Mouse (Mus musculus) erythroblast, embryonic 14.5 days (primary cell): Measurements from ENCODE around the gene Lsp1. TPM values are rescaled to one million over a fixed set of nuclear protein-coding genes. Genes with fewer than 3 reads are reported as not detected.

Source experiments
- H3K27me3 ChIP-seq: 2 replicates; pipeline ENCODE4 v1.6.1; 2012; ENCODE audit warnings: inconsistent platforms; ENCODE audit not compliant: control insufficient read depth
- H3K36me3 ChIP-seq: 2 replicates; pipeline ENCODE4 v1.6.1; 2012; ENCODE audit warnings: mild to moderate bottlenecking, inconsistent platforms; ENCODE audit not compliant: control insufficient read depth
- H3K4me1 ChIP-seq: 2 replicates; pipeline ENCODE4 v1.6.1; 2012; ENCODE audit warnings: inconsistent platforms; ENCODE audit not compliant: control insufficient read depth
- H3K4me3 ChIP-seq: replicated peaks from 2 replicates; pipeline ENCODE3; 2012; ENCODE audit warnings: moderate library complexity, mild to moderate bottlenecking, inconsistent platforms
- H3K9me3 ChIP-seq: 2 replicates; pipeline ENCODE4 v1.6.1; 2012; ENCODE audit warnings: low read length, inconsistent platforms, mixed read lengths; ENCODE audit not compliant: control insufficient read depth
- GATA1 ChIP-seq: IDR thresholded peaks from 2 replicates; pipeline ENCODE4 v1.6.1; 2012; ENCODE audit warnings: low read length, inconsistent platforms, mixed read lengths
- TAL1 ChIP-seq: IDR thresholded peaks from 3 replicates; pipeline ENCODE4 v1.6.1; 2012; ENCODE audit warnings: low read length, inconsistent platforms, mixed read lengths
- polyA plus RNA-seq: library from polyadenylated mRNA; stranded (reverse); fragments of >175 nt; gene quantifications from 2 replicates; pipeline ENCODE4 v1.2.3, GENCODE M21; 2012

Gene Lsp1
- polyA plus RNA-seq, 1 experiment, result 0.05 TPM

- Histone ChIP-seq H3K36me3 (no peaks in the 10 kb centered on the region), H3K27me3 (peaks cover 5% of the 10 kb centered on the region; the same call in 1 of the 2 replicates), H3K4me1 (no peaks in the 10 kb centered on the region), H3K9me3 (no peaks in the 10 kb centered on the region), H3K4me3 (no peak overlapping the region)
- TF ChIP-seq GATA1, result no peak
- no peak for TF ChIP-seq TAL1
Measured at GRCm38 (mm10) chr7:142457227-142457811, 3.3 kb upstream of the Lsp1 start.

DNA sequence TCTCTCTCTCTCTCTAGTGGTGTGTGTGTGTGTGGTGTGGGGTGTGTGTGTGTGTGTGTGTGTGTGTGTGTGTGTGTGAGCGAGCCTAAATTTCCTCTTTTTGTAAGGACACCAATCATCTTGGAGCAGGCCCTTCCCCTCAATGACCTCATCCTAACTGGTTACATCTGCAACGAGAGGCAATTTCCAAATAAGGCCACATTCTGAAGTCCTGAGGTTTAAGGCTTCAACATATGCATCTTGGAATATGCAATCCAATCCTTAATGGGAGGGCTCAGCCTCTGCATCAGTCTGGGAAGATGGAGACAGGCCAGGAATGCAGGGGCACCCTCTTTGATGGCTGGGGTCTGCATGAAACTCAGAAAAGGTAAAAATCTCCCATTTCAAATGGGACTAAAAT lies 2.6 kb upstream of the Lsp1 start:
- no peak for TF ChIP-seq TAL1
- TF ChIP-seq GATA1, result no peak
- Histone ChIP-seq H3K27me3 (peaks cover 5% of the 10 kb centered on the region; the same call in 1 of the 2 replicates), H3K4me1 (no peaks in the 10 kb centered on the region), H3K36me3 (no peaks in the 10 kb centered on the region), H3K4me3 (no peak overlapping the region), H3K9me3 (no peaks in the 10 kb centered on the region)

DNA sequence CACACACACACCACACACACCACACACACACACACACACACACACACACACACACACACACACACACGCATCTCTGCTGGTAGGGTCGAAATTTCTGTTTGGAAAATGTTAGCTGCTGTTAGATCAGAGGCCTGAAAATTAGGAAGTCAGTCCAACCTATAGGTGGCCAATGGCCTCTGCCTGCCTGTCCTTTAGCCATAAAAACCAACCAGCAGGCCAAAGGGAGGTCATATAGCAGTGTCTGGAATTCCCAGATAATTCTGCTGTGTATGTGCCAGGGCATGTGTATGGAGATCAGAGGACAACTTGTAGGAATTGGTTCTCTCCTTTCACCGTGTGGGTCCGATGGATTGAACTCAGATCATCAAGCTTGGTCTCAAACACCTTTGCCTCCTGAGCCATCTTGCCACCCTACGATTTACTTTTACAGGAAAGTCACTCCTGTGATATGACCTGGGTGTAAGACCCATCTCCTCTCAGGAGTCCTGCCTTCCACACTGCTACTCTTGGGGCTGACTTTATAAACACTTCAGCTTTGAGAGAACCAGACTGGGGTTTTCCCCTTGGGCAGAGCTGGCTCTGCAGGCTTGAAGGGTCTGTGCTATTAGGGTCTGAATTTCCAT lies 1.8 kb upstream of the Lsp1 start:
- no peaks in the 10 kb centered on the region for H3K36me3 ChIP-seq
- H3K9me3 ChIP-seq, result no peaks in the 10 kb centered on the region
- H3K4me1 ChIP-seq, result no peaks in the 10 kb centered on the region
- no peak overlapping the region for H3K4me3 ChIP-seq
- TF ChIP-seq GATA1 (no peak), TAL1 (no peak)
- peaks cover 5% of the 10 kb centered on the region; the same call in 1 of the 2 replicates for H3K27me3 ChIP-seq

DNA sequence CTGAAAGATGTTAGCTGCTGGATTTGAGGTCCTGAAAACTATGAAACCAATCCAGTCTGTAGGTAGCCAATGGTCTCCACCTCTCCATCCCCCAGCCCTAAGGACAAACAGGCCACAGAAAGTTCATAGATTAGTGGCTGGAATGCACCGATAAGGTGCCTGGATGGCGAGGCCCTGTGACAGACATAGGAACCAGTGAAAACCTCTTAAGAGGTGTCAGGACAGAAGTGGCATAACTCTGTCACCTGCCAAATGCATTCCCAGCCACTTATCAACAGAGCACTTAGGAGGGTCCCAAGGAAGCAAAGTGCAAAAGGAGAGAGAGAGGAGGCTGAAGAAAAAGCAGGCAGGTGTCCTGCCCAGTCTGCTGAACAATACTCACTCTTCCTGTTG lies 1.3 kb upstream of the Lsp1 start:
- H3K36me3 ChIP-seq, result no peaks in the 10 kb centered on the region
- H3K9me3 ChIP-seq, result no peaks in the 10 kb centered on the region
- no peak overlapping the region for H3K4me3 ChIP-seq
- no peak for TF ChIP-seq TAL1
- no peak for TF ChIP-seq GATA1
- no peaks in the 10 kb centered on the region for H3K4me1 ChIP-seq
- peaks cover 5% of the 10 kb centered on the region; the same call in 1 of the 2 replicates for H3K27me3 ChIP-seq

DNA sequence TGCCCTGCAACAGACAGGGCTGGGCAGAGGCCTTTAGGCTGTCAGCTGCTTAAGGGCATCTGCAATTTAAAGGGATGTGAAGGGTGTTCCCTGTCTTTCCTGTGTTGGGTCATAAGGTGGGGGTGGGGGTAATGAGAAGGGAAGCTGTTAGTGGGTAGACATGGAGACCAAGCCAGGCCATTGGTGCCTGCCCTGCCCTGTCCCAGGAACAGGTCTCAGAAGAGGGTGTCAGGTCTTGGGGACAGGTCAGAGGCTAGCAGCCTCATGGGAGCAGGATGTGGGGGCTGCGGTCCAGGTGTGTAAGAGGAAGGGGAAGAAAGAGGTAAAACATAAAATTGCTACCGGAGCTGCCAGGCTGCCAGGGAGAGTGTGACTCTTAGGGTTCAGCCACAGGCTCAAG lies 837 bp downstream of the Lsp1 start:
- H3K4me1 ChIP-seq, result no peaks in the 10 kb centered on the region
- no peaks in the 10 kb centered on the region for H3K36me3 ChIP-seq
- H3K27me3 ChIP-seq, result no peaks in the 10 kb centered on the region
- H3K4me3 ChIP-seq, result no peak overlapping the region
- TF ChIP-seq GATA1 (no peak), TAL1 (no peak)
- H3K9me3 ChIP-seq, result no peaks in the 10 kb centered on the region

GRCm38 (mm10) chr7:142462190-142462589 lies 1.6 kb downstream of the Lsp1 start:
- no peaks in the 10 kb centered on the region for H3K4me1 ChIP-seq
- TF ChIP-seq TAL1, result no peak
- no peak for TF ChIP-seq GATA1
- H3K27me3 ChIP-seq, result no peaks in the 10 kb centered on the region
- no peaks in the 10 kb centered on the region for H3K36me3 ChIP-seq
- no peak overlapping the region for H3K4me3 ChIP-seq
- no peaks in the 10 kb centered on the region for H3K9me3 ChIP-seq

DNA sequence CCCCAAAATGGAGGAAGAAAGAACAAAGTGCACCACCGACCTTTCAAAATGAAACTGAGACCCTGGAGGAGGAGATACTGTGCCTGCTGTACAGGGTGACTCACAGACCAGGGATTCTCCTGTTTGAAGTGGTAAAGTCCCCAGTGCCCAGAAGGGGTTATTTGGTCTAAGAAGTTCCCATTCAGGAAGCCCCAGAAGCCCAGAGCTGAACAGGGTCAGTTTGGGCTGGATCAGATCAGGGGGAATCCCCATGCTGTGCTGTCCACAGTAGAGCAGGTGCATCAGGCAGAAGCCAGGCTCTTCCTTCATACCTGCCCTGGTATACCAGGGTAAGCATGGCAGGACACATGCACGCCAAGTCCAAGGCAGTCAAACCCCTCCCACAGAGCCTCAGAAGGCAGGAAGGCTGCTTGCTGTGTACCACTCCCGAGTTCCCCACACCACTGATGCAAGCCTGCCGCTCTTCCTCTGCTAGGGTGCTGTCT lies 2.0 kb downstream of the Lsp1 start:
- Histone ChIP-seq H3K36me3 (no peaks in the 10 kb centered on the region), H3K27me3 (no peaks in the 10 kb centered on the region), H3K9me3 (no peaks in the 10 kb centered on the region), H3K4me3 (no peak overlapping the region), H3K4me1 (no peaks in the 10 kb centered on the region)
- TF ChIP-seq GATA1, result no peak
- no peak for TF ChIP-seq TAL1

DNA sequence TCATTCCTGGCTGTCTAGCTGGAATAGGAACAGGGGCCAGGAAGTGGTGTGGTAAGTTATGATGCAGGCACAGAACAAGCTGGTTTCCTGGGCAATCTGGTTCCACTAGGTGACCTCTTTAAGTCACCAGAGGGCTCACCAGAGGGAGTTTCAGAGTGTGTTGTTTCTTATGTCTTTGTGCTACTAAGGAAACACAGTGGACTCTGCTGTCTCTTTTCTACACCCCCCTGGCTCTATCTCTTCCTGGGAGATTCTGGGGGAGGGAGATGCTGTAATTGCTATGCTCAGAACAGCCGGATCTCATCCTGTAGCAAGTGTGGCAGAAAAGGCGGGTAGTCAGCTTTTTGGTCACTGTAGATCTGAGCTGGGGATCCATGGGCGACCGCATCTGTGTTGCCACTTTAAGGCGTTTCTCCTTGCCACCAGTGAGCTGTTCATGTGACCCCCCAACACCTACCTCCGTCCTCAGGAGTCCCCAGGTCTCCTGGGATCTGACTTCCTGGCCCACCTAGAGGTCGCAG lies 9.6 kb downstream of the Lsp1 start:
- Histone ChIP-seq H3K4me1 (no peaks in the 10 kb centered on the region), H3K27me3 (no peaks in the 10 kb centered on the region), H3K9me3 (no peaks in the 10 kb centered on the region), H3K36me3 (no peaks in the 10 kb centered on the region), H3K4me3 (no peak overlapping the region)
- TF ChIP-seq GATA1 (no peak), TAL1 (no peak)

DNA sequence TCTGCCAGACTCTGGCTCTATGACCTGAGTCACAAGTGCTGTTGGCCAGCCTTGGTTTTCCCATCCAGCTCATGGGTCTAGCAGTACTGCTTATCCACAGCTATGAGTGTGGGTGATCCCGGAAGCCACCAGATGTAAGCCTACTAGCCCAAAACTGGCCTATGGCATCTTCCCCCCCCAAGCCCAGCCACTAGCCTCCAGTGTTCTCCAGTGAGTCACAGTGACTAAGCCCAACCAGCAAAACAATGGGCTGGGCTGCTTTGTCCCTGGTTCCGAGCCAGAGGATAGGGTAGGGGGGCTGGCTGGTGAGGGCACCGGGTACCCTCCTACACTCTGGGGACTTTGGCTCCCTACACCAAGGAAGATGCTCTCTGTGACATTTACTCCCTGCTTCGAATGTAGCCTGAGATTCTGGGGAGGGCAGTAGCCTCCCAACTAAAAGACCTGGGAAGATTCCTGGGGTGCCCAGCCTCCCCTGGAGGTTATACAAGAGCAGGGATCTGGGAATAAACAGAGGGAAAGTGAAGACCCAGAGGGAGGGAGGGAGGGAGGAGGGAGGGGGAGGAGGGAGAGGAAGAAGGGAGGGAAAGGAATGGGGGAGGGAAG lies 10.3 kb downstream of the Lsp1 start:
- Histone ChIP-seq H3K4me1 (no peaks in the 10 kb centered on the region), H3K9me3 (no peaks in the 10 kb centered on the region), H3K4me3 (no peak overlapping the region), H3K36me3 (no peaks in the 10 kb centered on the region), H3K27me3 (no peaks in the 10 kb centered on the region)
- TF ChIP-seq GATA1 (no peak), TAL1 (no peak)
